11 mouse cellular contexts compared by ENCODE assay signal in the genomic region with DNA sequence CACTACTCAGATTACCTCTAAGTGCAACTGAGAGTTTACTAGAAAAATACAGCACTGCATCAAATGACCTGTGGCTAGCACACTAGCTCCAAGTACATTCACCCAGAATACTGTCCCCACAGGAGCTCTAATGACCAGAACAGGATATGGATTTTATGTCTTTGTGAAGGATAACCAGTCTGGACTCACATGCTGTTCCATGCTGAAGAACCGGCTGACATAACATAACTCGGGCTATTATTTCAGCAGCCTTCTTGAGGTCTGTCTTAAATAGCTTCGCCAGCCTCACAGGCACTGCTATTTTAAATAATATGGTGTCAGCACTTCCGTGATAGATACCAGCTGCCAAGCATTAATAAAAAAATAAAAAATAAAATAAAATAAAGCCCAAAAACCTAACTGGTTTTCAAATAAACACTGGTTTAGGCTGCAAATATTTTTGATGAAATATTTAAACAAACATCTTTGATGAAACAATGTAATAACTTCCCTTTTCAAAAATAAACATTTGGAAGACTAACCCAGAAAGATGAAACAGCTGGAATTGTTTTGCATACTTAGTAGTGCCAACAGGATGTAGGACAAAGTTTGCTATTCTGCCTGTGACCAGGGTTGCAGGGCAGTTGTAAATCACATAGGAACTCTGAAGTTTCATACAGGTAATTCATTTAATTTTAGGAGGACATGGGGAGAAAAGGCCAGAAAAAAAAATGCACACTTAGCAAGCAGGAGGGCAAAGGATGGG.
DNase-seq lines count a peak whose midpoint lies in the region; ATAC-seq and TF ChIP-seq lines count a peak whose summit lies in the region.
"Had no signal": no experiment of that assay in that cellular context is flagged by ENCODE, and none has a peak within 500 bp of the region (broad histone marks: within the 10 kb centered on the region; RNA-seq: fewer than 3 reads in every experiment).

No protein-coding gene starts in this region.

- H3K4me3 ChIP-seq in embryonic facial prominence, embryonic 11.5 days (ENCODE audit: low read depth, low read length): no peak overlapping the region
- H3K4me3 ChIP-seq in embryonic facial prominence, embryonic 10.5 days: no peak overlapping the region
- H3K4me3 ChIP-seq in kidney, postnatal 0 days (replicated peaks; ENCODE audit: low read depth, low read length): no peak overlapping the region
- H3K4me3 ChIP-seq: forebrain, embryonic 15.5 days had no signal

- DNase-seq in embryonic facial prominence, embryonic 11.5 days (ENCODE audit: low spot score): peak; percentile 30
- no peak for DNase-seq in embryonic facial prominence, embryonic 10.5 days (ENCODE audit: low spot score)
- DNase-seq in kidney, postnatal 0 days (ENCODE audit: low spot score): peak; percentile 19
- DNase-seq in kidney, adult 8-10 months: no peak
- peak; percentile 48 for DNase-seq in forelimb bud, embryonic 11.5 days (ENCODE audit: low read depth, low spot score)
- peak; percentile 8 for DNase-seq in lung, postnatal 25 days (ENCODE audit: low spot score)
- DNase-seq in T-cell, adult 2 months (ENCODE audit: low spot score): no peak
- DNase-seq in testis, postnatal 14 days (ENCODE audit: low spot score): no peak
- DNase-seq: gastrocnemius, postnatal 25 days had no signal

- no peaks in the 10 kb centered on the region for H3K4me1 ChIP-seq in embryonic facial prominence, embryonic 11.5 days (ENCODE audit: control insufficient read depth, insufficient read depth, low read length)
- no peaks in the 10 kb centered on the region for H3K4me1 ChIP-seq in embryonic facial prominence, embryonic 10.5 days
- H3K4me1 ChIP-seq in kidney, postnatal 0 days (replicated peaks; ENCODE audit: insufficient read depth, low read length): no peaks in the 10 kb centered on the region
- H3K4me1 ChIP-seq: forebrain, embryonic 15.5 days had no signal

- WGBS in embryonic facial prominence, embryonic 11.5 days: 48% methylated on average over 4 of the region's 4 CpGs
- 66% methylated on average over 4 of the region's 4 CpGs for WGBS in embryonic facial prominence, embryonic 10.5 days
- WGBS in kidney, postnatal 0 days: 25% methylated on average over 4 of the region's 4 CpGs

- no peak overlapping the region for H3K4me2 ChIP-seq in embryonic facial prominence, embryonic 11.5 days (ENCODE audit: low read depth, low read length)
- no peak overlapping the region for H3K4me2 ChIP-seq in kidney, postnatal 0 days (ENCODE audit: low read length)
- H3K4me2 ChIP-seq: forebrain, embryonic 15.5 days; hindbrain, embryonic 14.5 days had no signal

- no peak overlapping the region for H3K9ac ChIP-seq in embryonic facial prominence, embryonic 11.5 days (replicated peaks; ENCODE audit: low read length)
- no peak overlapping the region for H3K9ac ChIP-seq in kidney, postnatal 0 days (ENCODE audit: low read depth, low read length)
- H3K9ac ChIP-seq: forebrain, embryonic 15.5 days; hindbrain, embryonic 14.5 days had no signal

- no peak overlapping the region for H3K27ac ChIP-seq in embryonic facial prominence, embryonic 11.5 days (replicated peaks; ENCODE audit: low read depth, low read length)
- no peak overlapping the region for H3K27ac ChIP-seq in embryonic facial prominence, embryonic 10.5 days (replicated peaks)
- 0 out of 2 replicates have a peak overlapping the region, but pooled peaks have one; percentile 22 for H3K27ac ChIP-seq in kidney, postnatal 0 days
- H3K27ac ChIP-seq: forebrain, embryonic 15.5 days; hindbrain, embryonic 14.5 days had no signal

- H3K36me3 ChIP-seq in embryonic facial prominence, embryonic 11.5 days (replicated peaks; ENCODE audit: control insufficient read depth, insufficient read depth, low read depth, low read length): no peaks in the 10 kb centered on the region
- no peaks in the 10 kb centered on the region for H3K36me3 ChIP-seq in embryonic facial prominence, embryonic 10.5 days (replicated peaks)
- no peaks in the 10 kb centered on the region for H3K36me3 ChIP-seq in kidney, postnatal 0 days (ENCODE audit: insufficient read depth, low read length)
- H3K36me3 ChIP-seq: forebrain, embryonic 15.5 days had no signal

- no peaks in the 10 kb centered on the region for H3K27me3 ChIP-seq in embryonic facial prominence, embryonic 11.5 days (ENCODE audit: control insufficient read depth, insufficient read depth, low read length)
- no peaks in the 10 kb centered on the region for H3K27me3 ChIP-seq in embryonic facial prominence, embryonic 10.5 days (replicated peaks; ENCODE audit: low read depth, poor library complexity, severe bottlenecking)
- no peaks in the 10 kb centered on the region for H3K27me3 ChIP-seq in kidney, postnatal 0 days (ENCODE audit: insufficient read depth, low read length)
- H3K27me3 ChIP-seq: forebrain, embryonic 15.5 days had no signal

- 0 out of 2 replicates have a peak, but pooled peaks have one; percentile 34 for ATAC-seq in embryonic facial prominence, embryonic 11.5 days (replicated peaks; ENCODE audit: insufficient number of reproducible peaks, low FRiP score, low TSS enrichment, low read depth)
- ATAC-seq in kidney, postnatal 0 days (replicated peaks; ENCODE audit: low FRiP score, low read depth): no peak

- no peak for TF ChIP-seq CTCF in kidney, postnatal 0 days (IDR thresholded peaks at IDR 0.05; ENCODE audit: low read depth)

- no peaks in the 10 kb centered on the region for H3K9me3 ChIP-seq in embryonic facial prominence, embryonic 11.5 days (replicated peaks; ENCODE audit: control insufficient read depth, low read length)
- H3K9me3 ChIP-seq in embryonic facial prominence, embryonic 10.5 days: no peaks in the 10 kb centered on the region
- no peaks in the 10 kb centered on the region for H3K9me3 ChIP-seq in kidney, postnatal 0 days (replicated peaks; ENCODE audit: low read length)
- H3K9me3 ChIP-seq: forebrain, embryonic 15.5 days had no signal

Comparison
In these comparisons a context has a peak if more than half of its experiments do, and no peak if none do; other contexts are left out.
1. DNase-seq: peak in embryonic facial prominence, embryonic 11.5 days (single experiment), kidney, postnatal 0 days (single experiment), forelimb bud, embryonic 11.5 days (single experiment) and lung, postnatal 25 days (single experiment); none in embryonic facial prominence, embryonic 10.5 days (single experiment), kidney, adult 8-10 months (0 of 2), T-cell, adult 2 months (single experiment) and testis, postnatal 14 days (single experiment).